Mouse (Mus musculus) frontal cortex, postnatal 14 days (tissue): Measurements from ENCODE around the gene Olfr1157.

Experiments used
- DNase-seq, 2 experiments: peaks; one replicate each; pipeline ENCODE4 v3.0.0; 2022; ENCODE audit warnings: low spot score in 2 of 2

Olfr1157 gene

GRCm38 (mm10) chr2:87968199-87968598 is at the start of gene Olfr1157:
Olfr1157 (minus strand) TSS chr2:87968299.
- DNase-seq: no peak

GRCm38 (mm10) chr2:88007515-88008318 is 39.6 kb upstream of the Olfr1157 start, which contains the start of gene Olfr1160:
Olfr1160 (minus strand) TSS chr2:88008268.
- DNase-seq: no peak

GRCm38 (mm10) chr2:87989813-87990212 is 21.7 kb upstream of the Olfr1157 start, which contains the start of gene Olfr1158:
Olfr1158 (plus strand) TSS chr2:87990113.
- DNase-seq: no peak

DNA sequence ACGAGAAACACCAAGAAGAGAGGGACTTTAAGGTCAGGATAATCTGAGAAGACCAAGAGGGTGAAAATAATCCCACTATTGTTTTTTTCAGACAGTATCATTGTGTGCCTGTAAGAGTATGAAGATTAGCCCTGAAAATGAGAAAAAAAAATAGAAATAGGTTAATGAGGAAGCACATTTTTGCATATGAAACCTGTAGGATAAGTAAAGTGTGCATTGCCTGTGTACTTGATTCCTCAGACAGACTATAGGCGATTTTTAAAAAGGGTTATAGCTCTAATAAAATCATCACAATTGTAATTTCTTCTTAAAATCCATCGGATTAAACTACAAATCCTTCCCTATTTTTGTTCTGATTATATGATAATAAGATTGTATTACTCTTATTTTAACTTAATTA is 6.5 kb upstream of the Olfr1157 start, which contains the start of gene Olfr74:
Gene Olfr74, minus strand, starts transcription at position 101 of the 400 bp plus-strand sequence.
- DNase-seq: no peak

DNA sequence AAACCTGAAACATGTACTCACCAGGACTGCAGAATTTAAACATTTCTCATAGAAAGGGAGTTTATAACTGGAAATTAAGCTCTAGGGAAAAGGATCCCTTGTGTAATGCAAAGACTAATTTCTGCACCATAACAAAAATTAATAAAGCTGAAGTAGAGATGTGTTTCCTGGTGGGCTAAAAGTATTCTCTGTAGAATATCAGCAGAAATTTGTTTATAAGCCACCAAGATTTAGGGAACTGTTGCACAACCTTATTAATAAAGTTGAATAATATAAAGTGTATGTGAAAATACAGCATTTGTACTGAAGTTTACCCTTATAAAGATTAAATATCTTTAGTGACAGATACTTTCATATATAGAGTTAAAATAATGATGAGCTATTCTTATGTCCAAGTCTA is 15.1 kb downstream of the Olfr1157 start, which contains the start of gene Olfr1156:
Gene Olfr1156, minus strand, starts transcription at position 101 of the 400 bp plus-strand sequence.
- no peak for DNase-seq

DNA sequence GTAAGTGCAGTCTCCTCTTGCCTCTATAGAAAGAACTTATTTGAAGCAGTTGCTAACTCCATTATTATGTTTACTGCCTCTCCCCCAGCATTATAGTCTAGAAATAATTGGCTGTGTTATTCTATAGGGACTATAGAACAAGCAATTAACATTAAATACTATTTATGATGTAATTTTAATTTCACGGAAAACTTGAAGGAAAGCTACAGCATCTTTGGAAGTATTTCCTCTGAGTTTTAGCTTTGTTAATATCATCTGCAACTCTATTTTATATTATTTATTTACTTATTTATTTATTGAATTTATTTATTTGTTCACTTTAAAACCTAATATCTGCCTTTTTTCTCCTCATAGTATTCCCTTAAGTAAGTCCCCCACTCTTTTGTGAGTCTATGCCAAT is 23.1 kb downstream of the Olfr1157 start, which contains the start of gene Olfr1155:
Gene Olfr1155, minus strand, starts transcription at position 101 of the 400 bp plus-strand sequence.
- no peak for DNase-seq
